Mouse (Mus musculus) ES-Bruce4 (cell line): ENCODE results near the gene Alg9.

Source experiments
- CTCF ChIP-seq: IDR thresholded peaks from one replicate; pipeline ENCODE4 v1.8.1; 2011; ENCODE audit warnings: low read depth, low read length
- EP300 ChIP-seq: IDR thresholded peaks from 2 replicates; pipeline ENCODE4 v1.6.1; 2011; ENCODE audit warnings: low read depth, low read length; ENCODE audit not compliant: insufficient read depth
- POLR2A ChIP-seq: IDR thresholded peaks from one replicate; pipeline ENCODE4 v1.8.1; 2011; ENCODE audit warnings: low read length; ENCODE audit not compliant: insufficient read depth

DNA sequence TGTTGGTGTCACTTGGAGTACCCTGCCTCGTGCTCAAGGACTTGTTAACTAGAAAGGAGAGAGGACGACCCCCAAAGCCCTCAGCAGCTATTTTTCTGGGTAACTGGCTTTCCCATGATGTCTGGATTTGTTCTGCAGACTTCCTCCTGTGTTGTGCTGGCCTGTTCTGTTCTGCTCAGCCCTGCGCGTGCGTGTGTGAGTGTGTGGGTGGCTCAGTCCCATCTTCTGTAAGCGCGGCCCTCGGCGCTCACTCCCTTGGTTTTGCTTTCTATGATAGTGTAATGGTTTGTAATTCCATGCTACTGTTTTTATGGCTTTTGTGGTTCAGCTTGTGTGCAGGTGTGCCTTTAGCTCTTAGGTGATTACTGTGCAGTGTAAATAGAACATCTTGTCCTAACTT, 98.4 kb downstream of the Alg9 start:
- TF ChIP-seq POLR2A (no peak), CTCF (no peak), EP300 (no peak)
